In genomic region chr5:44181669-44182068, GRCm38 (mm10) we compare ENCODE assay signal across 11 mouse cellular contexts. TPM values are rescaled to one million over a fixed set of nuclear protein-coding genes. Genes with fewer than 3 reads are reported as not detected.
A peak's percentile ranks its signal among the peaks of the same experiment; 100 is the strongest.
DNase-seq lines count a peak whose midpoint lies in the region; ATAC-seq and TF ChIP-seq lines count a peak whose summit lies in the region.
"Had no signal": no experiment of that assay in that cellular context is flagged by ENCODE, and none has a peak within 500 bp of the region (broad histone marks: within the 10 kb centered on the region; RNA-seq: fewer than 3 reads in every experiment).

No protein-coding gene starts in this region.

- no peak overlapping the region for H3K27ac ChIP-seq in kidney, adult 2 months (ENCODE audit: insufficient read depth, low read depth, low read length)
- peak overlapping the region; percentile 75 for H3K27ac ChIP-seq in thymus, adult 2 months (ENCODE audit: control insufficient read depth, insufficient read depth, low read length)
- no peak overlapping the region for H3K27ac ChIP-seq in forebrain, embryonic 16.5 days (ENCODE audit: low read length)
- H3K27ac ChIP-seq: embryonic facial prominence, embryonic 15.5 days had no signal

- peaks cover 1% of the 10 kb centered on the region for H3K36me3 ChIP-seq in kidney, adult 2 months (ENCODE audit: control insufficient read depth, insufficient read depth, low read length)
- peaks cover 64% of the 10 kb centered on the region for H3K36me3 ChIP-seq in thymus, adult 2 months (ENCODE audit: control insufficient read depth, insufficient read depth, low read length)
- peaks cover 15% of the 10 kb centered on the region for H3K36me3 ChIP-seq in forebrain, embryonic 16.5 days (ENCODE audit: control insufficient read depth, insufficient read depth)

- H3K27me3 ChIP-seq in kidney, adult 2 months (replicated peaks; ENCODE audit: control insufficient read depth, insufficient read depth, low read length): no peaks in the 10 kb centered on the region
- H3K27me3 ChIP-seq in thymus, adult 2 months (ENCODE audit: control insufficient read depth, insufficient read depth, low read length): no peaks in the 10 kb centered on the region
- H3K27me3 ChIP-seq in forebrain, embryonic 16.5 days (replicated peaks; ENCODE audit: control insufficient read depth, insufficient read depth, low read length): no peaks in the 10 kb centered on the region
- H3K27me3 ChIP-seq: embryonic facial prominence, embryonic 15.5 days; megakaryocyte, embryonic 14.5 days had no signal

- no peak for TF ChIP-seq POLR2A in kidney, adult 2 months (IDR thresholded peaks at IDR 0.05; ENCODE audit: low read depth, low read length)
- no peak for TF ChIP-seq POLR2A in thymus, adult 2 months (IDR thresholded peaks at IDR 0.05; ENCODE audit: control insufficient read depth, extremely low read depth, insufficient read depth, low read length, poor library complexity)

- no peak overlapping the region for H3K4me3 ChIP-seq in kidney, adult 2 months (ENCODE audit: insufficient read depth, low read depth, low read length)
- no peak overlapping the region for H3K4me3 ChIP-seq in thymus, adult 2 months (ENCODE audit: control insufficient read depth, insufficient read depth, low read length)
- no peak overlapping the region for H3K4me3 ChIP-seq in forebrain, embryonic 16.5 days (replicated peaks; ENCODE audit: low read length)
- H3K4me3 ChIP-seq: embryonic facial prominence, embryonic 15.5 days; megakaryocyte, embryonic 14.5 days had no signal

- H3K9me3 ChIP-seq in forebrain, embryonic 16.5 days (ENCODE audit: control insufficient read depth, low read length): no peaks in the 10 kb centered on the region
- H3K9me3 ChIP-seq: embryonic facial prominence, embryonic 15.5 days; G1E; megakaryocyte, embryonic 14.5 days had no signal

- H3K9ac ChIP-seq in forebrain, embryonic 16.5 days (replicated peaks; ENCODE audit: low read depth, low read length): no peak overlapping the region
- H3K9ac ChIP-seq: embryonic facial prominence, embryonic 15.5 days had no signal

- no peaks in the 10 kb centered on the region for H3K4me1 ChIP-seq in kidney, adult 2 months (ENCODE audit: control insufficient read depth, insufficient read depth, low read length)
- peaks cover 24% of the 10 kb centered on the region for H3K4me1 ChIP-seq in thymus, adult 2 months (replicated peaks; ENCODE audit: control insufficient read depth, insufficient read depth, low read length)
- H3K4me1 ChIP-seq in forebrain, embryonic 16.5 days (replicated peaks; ENCODE audit: control insufficient read depth, insufficient read depth, low read length): no peaks in the 10 kb centered on the region
- H3K4me1 ChIP-seq: embryonic facial prominence, embryonic 15.5 days had no signal

- WGBS in kidney, adult 2 months: 76% methylated on average over 3 of the region's 3 CpGs
- WGBS in thymus, adult 2 months: 7% methylated on average over 3 of the region's 3 CpGs
- WGBS in forebrain, embryonic 16.5 days: 88% methylated on average over 3 of the region's 3 CpGs

- no peak overlapping the region for H3K4me2 ChIP-seq in forebrain, embryonic 16.5 days (ENCODE audit: low read length)
- H3K4me2 ChIP-seq: embryonic facial prominence, embryonic 15.5 days had no signal

- peak; percentile 86 for ATAC-seq in granulocyte monocyte progenitor cell, adult 5-6 weeks (replicated peaks; ENCODE audit: poor library complexity, severe bottlenecking)
- no peak for ATAC-seq in forebrain, embryonic 16.5 days

- no peak for TF ChIP-seq CTCF in kidney, adult 2 months (conservative IDR thresholded peaks at IDR 0.05; ENCODE audit: insufficient read depth, insufficient read length, low read depth, low read length)
- TF ChIP-seq CTCF in thymus, adult 2 months (IDR thresholded peaks at IDR 0.05; ENCODE audit: borderline replicate concordance, control insufficient read depth, extremely low read depth, insufficient read depth, low read length, poor library complexity): no peak

- DNase-seq in kidney, adult 2 months: peak; percentile 14
- no peak for DNase-seq in kidney, adult 18-20 months
- DNase-seq in lung, postnatal 25 days (ENCODE audit: low spot score): peak; percentile 46
- DNase-seq in thymus, adult 2 months: peak; percentile 32
- DNase-seq in adrenal gland, postnatal 14 days: no peak
- no peak for DNase-seq in cerebellum, adult 11-12 months

RNA-seq across cellular contexts. Expression of gene Tapt1, which starts 44.8 kb away (rescaled TPM):
- 23.6 and 29.0 TPM in 2 replicates for polyA plus RNA-seq in kidney, adult 2 months (2012; rRNA removed)
- 25.5 and 46.5 TPM in 2 replicates for total RNA-seq in granulocyte monocyte progenitor cell, adult 5-6 weeks (2014; fragmentation: Nextera tagmentation)
- total RNA-seq in granulocyte monocyte progenitor cell, adult 5-6 weeks (2017): 45.6 and 64.7 TPM in 2 replicates
- 204 and 242 TPM in 2 replicates for polyA plus RNA-seq in thymus, adult 2 months (2012; rRNA removed)
- 44.4 and 49.1 TPM in 2 replicates for total RNA-seq in adrenal gland, postnatal 14 days (2021)
- polyA plus RNA-seq in forebrain, embryonic 16.5 days (2015; fragmentation: Nextera tagmentation; extraction: Ambion mirVana): 26.4 and 27.3 TPM in 2 replicates

Comparison
In these comparisons a context has a peak if more than half of its experiments do, and no peak if none do; other contexts are left out.
1. DNase-seq: peak in kidney, adult 2 months (single experiment), lung, postnatal 25 days (single experiment) and thymus, adult 2 months (single experiment); none in kidney, adult 18-20 months (single experiment), adrenal gland, postnatal 14 days (single experiment) and cerebellum, adult 11-12 months (single experiment).